Mouse (Mus musculus) heart, postnatal 0 days (tissue): ENCODE data around the gene Slc39a3.

Experiments
- CTCF ChIP-seq: IDR thresholded peaks from 2 replicates; pipeline ENCODE4 v1.5.1; 2016; ENCODE audit warnings: antibody characterized with exemption, control low read depth, low read depth
- EP300 ChIP-seq: IDR thresholded peaks from 2 replicates; pipeline ENCODE4 v1.6.1; 2016; ENCODE audit warnings: antibody characterized with exemption, low read depth

GRCm38 (mm10) chr10:80991007-80991406 is 46.2 kb downstream of the Slc39a3 start:
- TF ChIP-seq EP300 (no peak), CTCF (peak; percentile 59)
